Mouse (Mus musculus): ENCODE results near the gene Gipc1. TPM values are rescaled to one million over a fixed set of nuclear protein-coding genes. Genes with fewer than 3 reads are reported as not detected.

The Gipc1 gene
- polyA plus RNA-seq (2012; rRNA removed): 27.5 and 28.5 TPM in 2 replicates

DNA sequence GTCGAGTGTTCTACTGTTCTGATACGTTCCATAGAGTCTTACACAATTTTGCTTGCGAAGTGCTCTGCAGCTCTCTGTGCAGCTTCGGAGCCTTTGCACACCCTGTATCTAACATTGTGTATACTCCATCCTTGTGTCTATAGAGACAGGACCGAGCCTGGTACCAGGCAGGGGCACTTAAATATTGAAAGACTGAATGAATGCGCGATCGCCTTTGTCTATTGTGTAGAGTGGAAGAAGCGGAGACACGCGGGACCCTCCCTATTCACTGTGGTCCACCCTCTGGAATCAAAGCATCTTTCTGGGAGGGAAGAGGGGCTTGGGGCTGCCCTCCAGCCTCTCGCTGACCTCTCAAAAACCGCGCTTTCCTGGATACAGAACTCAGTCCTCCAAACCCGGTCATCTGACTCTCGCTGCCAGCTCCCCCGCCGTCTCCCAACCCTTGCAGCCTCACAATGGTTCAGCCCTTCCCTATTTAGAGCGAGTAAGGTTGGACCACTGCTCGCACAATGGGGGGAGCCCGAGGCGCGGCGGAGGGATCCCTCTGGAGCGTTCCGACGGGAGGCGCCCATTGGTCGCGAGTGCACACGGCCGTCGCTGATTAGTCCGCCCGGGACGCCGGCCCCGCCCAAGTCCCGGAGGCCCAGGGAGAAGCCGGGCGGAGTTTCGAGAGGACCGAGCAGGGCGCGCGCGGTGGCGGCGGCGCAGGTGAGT lies at the start of gene Gipc1:
TSS of gene Gipc1 (plus strand) at position 648 of the 714 bp plus-strand sequence.

DNA sequence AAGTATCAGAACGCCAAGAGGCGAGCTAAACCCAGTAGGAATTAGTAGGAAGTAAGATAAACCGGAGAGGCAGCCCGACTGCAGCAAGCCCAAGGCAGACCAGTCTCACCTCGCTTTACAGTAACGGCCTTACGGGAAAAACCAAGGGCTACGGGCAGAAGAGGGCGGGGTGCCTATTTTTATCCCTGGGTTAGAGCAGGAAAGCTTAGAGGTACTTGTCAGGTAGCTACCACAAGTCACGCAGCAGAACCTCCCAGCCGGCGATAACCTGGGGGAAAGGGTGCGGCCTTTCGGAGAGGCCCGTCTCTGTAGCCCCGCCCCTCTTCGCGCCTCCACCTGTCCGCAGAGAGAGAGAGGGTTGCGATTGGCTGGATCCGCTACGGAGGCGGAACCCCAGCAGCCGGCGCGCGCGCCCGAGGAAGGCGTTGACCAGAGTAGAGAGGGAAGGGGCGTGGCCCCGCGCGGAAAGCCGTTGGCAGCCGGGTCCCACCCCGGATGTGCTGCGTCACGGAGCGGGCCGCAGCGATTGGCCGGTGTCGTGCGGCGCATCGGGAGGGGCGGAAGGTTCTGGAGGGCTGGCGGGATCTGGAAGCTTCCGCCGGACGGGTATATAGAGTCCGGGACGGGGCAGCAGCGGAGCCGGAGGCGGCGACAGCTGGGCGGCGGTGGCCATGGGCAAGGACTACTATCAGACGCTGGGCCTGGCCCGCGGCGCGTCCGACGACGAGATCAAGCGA lies 44.6 kb upstream of the Gipc1 start, which contains the start of the genes Tecr and Dnajb1:
TSS of gene Tecr (minus strand) at position 311 of the 737 bp plus-strand sequence.
TSS of gene Dnajb1 (plus strand) at position 533 of the 737 bp plus-strand sequence.

DNA sequence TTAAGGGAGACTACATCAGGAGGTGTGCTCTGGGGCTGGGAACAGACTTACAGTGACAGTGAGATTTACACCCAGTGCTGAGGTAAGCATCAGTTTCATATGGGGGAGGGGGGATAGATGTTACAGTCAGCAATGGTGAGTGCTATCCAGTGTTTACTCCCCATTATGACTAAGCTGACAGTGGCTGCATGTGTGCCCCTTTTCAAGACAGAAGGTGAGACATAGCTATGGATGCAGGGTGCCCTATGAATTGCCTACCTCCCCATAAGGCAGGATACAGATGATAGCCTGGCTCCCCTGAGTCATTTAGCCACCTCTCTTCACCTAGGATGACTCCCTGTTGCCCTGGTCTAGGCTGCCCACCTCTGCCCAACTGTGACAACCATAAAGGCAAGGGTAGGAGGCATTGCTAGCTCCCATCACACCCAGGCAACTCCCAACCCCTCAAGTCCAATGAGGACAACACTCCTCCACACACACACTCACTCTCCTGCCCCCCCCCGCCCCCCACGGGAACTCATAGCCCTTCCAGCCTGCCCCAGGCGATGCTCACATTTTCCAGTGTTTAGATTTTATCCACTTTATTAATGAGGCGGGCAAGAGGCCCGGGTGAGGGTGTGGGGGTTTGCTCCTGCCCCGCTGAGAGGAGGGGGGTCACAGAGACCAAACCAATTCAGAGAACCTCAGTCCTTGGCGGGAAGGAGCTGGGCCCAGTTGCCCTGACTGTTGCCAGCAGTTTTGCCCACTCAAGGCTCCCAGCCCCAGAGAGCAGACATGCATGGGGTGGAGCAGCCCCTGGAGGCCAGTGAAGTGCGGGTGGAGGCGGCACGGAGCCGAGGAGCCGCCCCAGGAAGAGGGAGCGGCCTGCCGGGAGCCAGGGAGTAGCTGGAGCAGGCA lies 13.7 kb downstream of the Gipc1 start, which contains the start of gene Ptger1:
TSS of gene Ptger1 (plus strand) at position 710 of the 897 bp plus-strand sequence.

DNA sequence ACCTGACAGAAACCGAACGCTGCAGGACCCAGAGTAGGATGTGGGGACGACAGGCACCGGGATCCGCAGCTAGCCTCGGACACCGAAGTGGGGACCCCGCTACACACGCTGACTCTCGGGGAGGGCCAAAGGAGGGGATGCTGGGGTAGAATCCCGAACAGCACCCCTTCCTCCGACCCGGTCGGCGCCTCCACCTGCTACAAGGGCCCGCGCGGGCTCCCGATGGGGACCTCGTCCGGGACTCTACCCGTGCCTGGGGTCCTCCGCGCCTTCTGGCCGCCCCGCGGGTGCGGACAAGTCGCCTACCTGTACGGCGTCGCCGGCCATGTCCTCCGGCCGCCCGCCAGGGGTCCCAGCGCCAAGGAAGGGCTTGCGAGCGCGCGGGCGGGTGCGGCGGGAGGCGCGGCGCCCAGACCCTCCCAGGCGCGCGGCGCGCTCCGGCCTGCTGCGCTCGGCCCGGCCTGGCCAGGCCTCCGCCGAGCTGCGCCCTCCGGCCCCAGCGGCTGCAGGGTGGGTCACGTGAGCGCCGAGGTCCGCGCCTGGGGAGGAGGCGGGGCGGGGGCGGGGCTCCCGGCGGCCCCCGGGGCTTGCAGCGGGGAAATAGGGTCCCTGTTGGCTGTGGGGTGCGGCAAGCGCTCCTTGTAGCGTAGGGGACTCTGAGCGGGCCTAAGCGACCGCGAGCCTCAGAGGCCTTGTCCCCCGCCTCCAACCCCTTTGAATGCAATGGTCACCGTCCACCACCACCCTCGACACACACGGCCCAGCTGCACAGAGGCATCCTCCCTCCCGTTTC lies 46.4 kb downstream of the Gipc1 start, which contains the start of gene Pkn1:
TSS of gene Pkn1 (minus strand) at position 519 of the 793 bp plus-strand sequence.

Other genes with a start within 250 kb of the Gipc1 start
- gene Scoc, start 194.3 kb upstream of the Gipc1 start, polyA plus RNA-seq (2012; rRNA removed): 21.6 and 23.0 TPM in 2 replicates
- gene Olfr370, start 116.9 kb upstream of the Gipc1 start, polyA plus RNA-seq (2012; rRNA removed): not detected in 2 replicates
- gene Ndufb7, start 86.0 kb upstream of the Gipc1 start, polyA plus RNA-seq (2012; rRNA removed): 193 and 194 TPM in 2 replicates
- gene Tecr, start 44.7 kb upstream of the Gipc1 start, polyA plus RNA-seq (2012; rRNA removed): 231 and 255 TPM in 2 replicates
- 20.0 and 25.8 TPM in 2 replicates for gene Dnajb1, start 44.5 kb upstream of the Gipc1 start, polyA plus RNA-seq (2012; rRNA removed)
- 0.22 and 0.26 TPM in 2 replicates for gene Ptger1, start 14.0 kb downstream of the Gipc1 start, polyA plus RNA-seq (2012; rRNA removed)
- 14.0 and 17.3 TPM in 2 replicates for gene Pkn1, start 46.5 kb downstream of the Gipc1 start, polyA plus RNA-seq (2012; rRNA removed)
- 52.9 and 53.6 TPM in 2 replicates for gene Ddx39, start 62.5 kb downstream of the Gipc1 start, polyA plus RNA-seq (2012; rRNA removed)
- gene Adgre5, start 88.6 kb downstream of the Gipc1 start, polyA plus RNA-seq (2012; rRNA removed): 23.1 and 25.2 TPM in 2 replicates
- gene Adgrl1, start 247.4 kb downstream of the Gipc1 start, polyA plus RNA-seq (2012; rRNA removed): 2.6 and 2.9 TPM in 2 replicates

Data from liver, embryonic 18 days (tissue).